18 mouse cellular contexts compared by ENCODE assay signal in genomic region chr9:43034273-43034672, GRCm38 (mm10).
"Had no signal": no experiment of that assay in that cellular context is flagged by ENCODE, and none has a peak within 500 bp of the region (broad histone marks: within the 10 kb centered on the region; RNA-seq: fewer than 3 reads in every experiment).

No protein-coding gene starts in this region.

- H3K27ac ChIP-seq: limb, embryonic 13.5 days; liver, embryonic 15.5 days; macrophage; midbrain, embryonic 15.5 days; neural tube, embryonic 12.5 days had no signal

- H3K4me1 ChIP-seq: liver, embryonic 15.5 days; midbrain, embryonic 15.5 days; neural tube, embryonic 12.5 days; stomach, embryonic 15.5 days had no signal

- H3K36me3 ChIP-seq: lung, embryonic 15.5 days; midbrain, embryonic 15.5 days; neural tube, embryonic 12.5 days; stomach, embryonic 15.5 days had no signal

- H3K4me2 ChIP-seq: limb, embryonic 13.5 days; liver, embryonic 11.5 days; liver, embryonic 15.5 days; lung, embryonic 15.5 days; midbrain, embryonic 11.5 days; midbrain, embryonic 15.5 days; neural tube, embryonic 12.5 days; stomach, embryonic 15.5 days had no signal

- H3K9me3 ChIP-seq: limb, embryonic 13.5 days; liver, embryonic 15.5 days; lung, embryonic 15.5 days; megakaryocyte, embryonic 14.5 days; midbrain, embryonic 15.5 days; neural tube, embryonic 12.5 days; stomach, embryonic 15.5 days had no signal

- H3K4me3 ChIP-seq: limb, embryonic 13.5 days; liver, embryonic 15.5 days; lung, embryonic 15.5 days; megakaryocyte, embryonic 14.5 days; midbrain, embryonic 15.5 days; neural tube, embryonic 12.5 days; stomach, embryonic 15.5 days had no signal

- DNase-seq: kidney, adult 9 months; kidney, postnatal 25 days; layer of hippocampus, adult 9-11 months; layer of hippocampus, postnatal 36 days; right cerebral cortex, postnatal 4 days; thymus, adult 2 months; thymus, postnatal 25 days had no signal

- H3K9ac ChIP-seq: limb, embryonic 13.5 days; liver, embryonic 15.5 days; lung, embryonic 15.5 days; midbrain, embryonic 15.5 days; neural tube, embryonic 12.5 days; stomach, embryonic 15.5 days had no signal

- ATAC-seq: intestine, embryonic 16.5 days; midbrain, embryonic 15.5 days had no signal

- H3K27me3 ChIP-seq: limb, embryonic 13.5 days; liver, embryonic 15.5 days; lung, embryonic 15.5 days; megakaryocyte, embryonic 14.5 days; midbrain, embryonic 15.5 days; neural tube, embryonic 12.5 days; stomach, embryonic 15.5 days had no signal
